Mouse (Mus musculus): Measurements from ENCODE around the gene Olfr328. TPM values are rescaled to one million over a fixed set of nuclear protein-coding genes. Genes with fewer than 3 reads are reported as not detected.

Olfr328 gene
- total RNA-seq (2021), result under 1 TPM; 0.12 to 0.27 TPM
- long read RNA-seq, experiment 1, result 0 reads
- long read RNA-seq, experiment 2, result 0 reads

GRCm38 (mm10) chr11:58555536-58555935 is at the start of gene Olfr328:
Olfr328 (minus strand) TSS chr11:58555636.
- H3K27ac ChIP-seq, result no peak within 1 kb of the TSS
- intact Hi-C loops (cut with DNase I), result no loop called here
- no peak for TF ChIP-seq CTCF (IDR thresholded peaks at IDR 0.05)
- no peak within 1 kb of the TSS for H3K4me3 ChIP-seq
- DNase-seq (ENCODE audit: extremely low spot score in 1 of 2, low spot score in 2 of 2), result no peak

- Histone ChIP-seq H3K4me3 (no peak overlapping the region), H3K27ac (no peak overlapping the region)
- TF ChIP-seq CTCF (IDR thresholded peaks at IDR 0.05), result no peak
- DNase-seq (ENCODE audit: extremely low spot score in 1 of 2, low spot score in 2 of 2), result no peak
- intact Hi-C loops (cut with DNase I), result no loop called here
These were observed 49.8 kb upstream of the Olfr328 start for GRCm38 (mm10) chr11:58605228-58605627.

- TF ChIP-seq CTCF (IDR thresholded peaks at IDR 0.05), result no peak
- intact Hi-C loops (cut with DNase I), result no loop called here
- Histone ChIP-seq H3K4me3 (no peak overlapping the region), H3K27ac (no peak overlapping the region)
- DNase-seq (ENCODE audit: extremely low spot score in 1 of 2, low spot score in 2 of 2), result no peak
These were observed 49.3 kb upstream of the Olfr328 start for GRCm38 (mm10) chr11:58604688-58605087.

DNA sequence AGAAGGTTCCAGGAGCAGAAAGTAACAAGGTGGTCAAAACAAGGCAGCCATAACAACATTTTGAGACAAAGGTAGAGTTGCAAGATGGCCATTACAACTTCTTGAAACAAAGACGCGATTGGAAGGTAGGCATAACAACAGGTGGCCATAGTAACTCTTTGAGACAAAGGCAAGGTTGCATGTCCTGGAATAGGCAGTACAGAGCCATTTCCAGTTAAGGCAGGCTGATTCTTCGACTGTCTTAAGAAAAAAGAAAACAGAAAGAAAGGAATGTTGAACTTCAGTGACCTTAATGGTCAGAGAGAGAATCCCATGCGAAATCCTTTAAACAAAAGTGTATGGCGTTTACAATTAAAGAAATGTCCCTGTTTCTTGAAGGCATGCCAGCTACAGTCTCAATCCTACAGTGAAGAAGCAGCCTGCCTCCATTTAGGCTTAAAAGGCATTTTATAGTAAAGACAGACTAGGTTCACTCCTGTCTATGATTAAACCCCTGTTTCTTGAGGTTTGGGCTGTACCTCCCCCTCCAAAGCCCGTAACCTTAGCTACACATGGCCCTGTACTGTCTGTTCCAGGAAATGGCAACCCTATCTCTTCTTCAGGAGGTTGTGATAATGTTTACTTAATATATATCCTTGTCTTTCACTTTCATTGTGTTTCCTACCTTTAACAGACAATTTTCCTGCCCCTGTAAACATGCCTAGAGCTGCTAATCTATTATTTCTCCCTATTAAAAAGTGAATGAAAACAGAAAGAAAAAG is 47.5 kb upstream of the Olfr328 start:
- DNase-seq (ENCODE audit: extremely low spot score in 1 of 2, low spot score in 2 of 2), result no peak
- intact Hi-C loops (cut with DNase I), result no loop called here
- Histone ChIP-seq H3K4me3 (no peak overlapping the region), H3K27ac (no peak overlapping the region)
- TF ChIP-seq CTCF (IDR thresholded peaks at IDR 0.05), result no peak

- intact Hi-C loops (cut with DNase I), result no loop called here
- DNase-seq (ENCODE audit: extremely low spot score in 1 of 2, low spot score in 2 of 2), result no peak
- Histone ChIP-seq H3K27ac (no peak overlapping the region), H3K4me3 (no peak overlapping the region)
- no peak for TF ChIP-seq CTCF (IDR thresholded peaks at IDR 0.05)
These were observed 46.6 kb upstream of the Olfr328 start for GRCm38 (mm10) chr11:58602062-58602461.

GRCm38 (mm10) chr11:58597837-58598236 is 42.4 kb upstream of the Olfr328 start:
- no peak overlapping the region for H3K4me3 ChIP-seq
- DNase-seq (ENCODE audit: extremely low spot score in 1 of 2, low spot score in 2 of 2), result no peak
- no peak for TF ChIP-seq CTCF (IDR thresholded peaks at IDR 0.05)
- intact Hi-C loops (cut with DNase I), result no loop called here
- no peak overlapping the region for H3K27ac ChIP-seq

GRCm38 (mm10) chr11:58594814-58595213 is 39.4 kb upstream of the Olfr328 start, which contains the start of gene Olfr324:
Olfr324 (plus strand) TSS chr11:58595114.
- no peak within 1 kb of the TSS for H3K27ac ChIP-seq
- no peak within 1 kb of the TSS for H3K4me3 ChIP-seq
- intact Hi-C loops (cut with DNase I), result no loop called here
- no peak for DNase-seq (ENCODE audit: extremely low spot score in 1 of 2, low spot score in 2 of 2)
- TF ChIP-seq CTCF (IDR thresholded peaks at IDR 0.05), result no peak

- DNase-seq (ENCODE audit: extremely low spot score in 1 of 2, low spot score in 2 of 2), result no peak
- intact Hi-C loops (cut with DNase I), result no loop called here
- no peak for TF ChIP-seq CTCF (IDR thresholded peaks at IDR 0.05)
- Histone ChIP-seq H3K4me3 (no peak overlapping the region), H3K27ac (no peak overlapping the region)
These were observed 33.3 kb upstream of the Olfr328 start for GRCm38 (mm10) chr11:58588620-58589250.

DNA sequence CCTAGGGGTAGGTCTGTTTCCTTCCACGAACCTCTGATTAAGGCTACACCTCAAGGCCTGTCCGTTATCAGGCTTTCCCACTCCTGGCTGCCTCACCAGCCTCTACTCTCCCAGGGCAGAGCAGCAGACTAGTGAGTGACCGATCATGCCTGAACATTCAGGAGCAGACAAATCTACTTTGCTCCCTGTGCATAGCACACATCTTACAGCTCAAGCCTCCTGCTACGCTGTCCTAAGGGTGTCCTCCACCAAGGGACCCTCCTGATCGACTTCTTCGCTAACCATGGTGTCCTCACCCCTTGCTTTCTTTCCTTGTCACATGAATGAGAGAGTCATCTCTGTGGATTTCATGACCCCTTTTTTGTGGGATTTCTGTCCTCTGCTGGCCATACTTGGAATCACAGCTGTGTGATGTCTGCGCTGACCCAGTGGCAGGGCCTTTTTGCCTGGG is 32.5 kb upstream of the Olfr328 start:
- intact Hi-C loops (cut with DNase I), result loop anchor here (2.0 kb wide), 1 partner anchor 185 kb away; no protein-coding TSS in a partner anchor
- TF ChIP-seq CTCF (IDR thresholded peaks at IDR 0.05), result peak; percentile 90
- H3K4me3 ChIP-seq, result no peak overlapping the region
- no peak overlapping the region for H3K27ac ChIP-seq
- peak in 1 of 2 experiments; percentile 40 for DNase-seq (ENCODE audit: extremely low spot score in 1 of 2, low spot score in 2 of 2)

DNA sequence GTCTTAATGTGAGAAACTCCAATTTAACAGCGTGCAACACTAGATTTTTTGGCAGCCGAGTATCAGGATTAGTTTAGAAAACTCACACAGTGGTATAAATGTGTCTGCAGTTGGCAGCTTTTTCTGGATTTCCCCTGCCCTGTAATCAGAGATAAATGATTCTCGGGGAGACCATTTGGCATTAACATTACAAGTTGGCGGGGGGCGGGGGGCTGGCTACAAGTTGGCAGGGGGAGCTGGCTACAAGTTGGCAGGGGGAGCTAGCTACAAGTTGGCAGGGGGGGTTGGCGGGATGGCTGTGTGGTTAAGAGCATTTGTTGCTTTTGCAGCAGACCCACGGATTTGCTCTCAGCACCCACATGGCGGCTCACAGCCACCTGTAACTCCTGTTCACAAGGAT is 23.2 kb upstream of the Olfr328 start:
- no peak overlapping the region for H3K27ac ChIP-seq
- no peak overlapping the region for H3K4me3 ChIP-seq
- DNase-seq (ENCODE audit: extremely low spot score in 1 of 2, low spot score in 2 of 2), result no peak
- intact Hi-C loops (cut with DNase I), result no loop called here
- TF ChIP-seq CTCF (IDR thresholded peaks at IDR 0.05), result no peak

GRCm38 (mm10) chr11:58577430-58577829 is 22.0 kb upstream of the Olfr328 start, which contains the start of gene Olfr325:
Olfr325 (plus strand) TSS chr11:58577730.
- no peak for DNase-seq (ENCODE audit: extremely low spot score in 1 of 2, low spot score in 2 of 2)
- no peak within 1 kb of the TSS for H3K27ac ChIP-seq
- no peak within 1 kb of the TSS for H3K4me3 ChIP-seq
- intact Hi-C loops (cut with DNase I), result no loop called here
- TF ChIP-seq CTCF (IDR thresholded peaks at IDR 0.05), result no peak

DNA sequence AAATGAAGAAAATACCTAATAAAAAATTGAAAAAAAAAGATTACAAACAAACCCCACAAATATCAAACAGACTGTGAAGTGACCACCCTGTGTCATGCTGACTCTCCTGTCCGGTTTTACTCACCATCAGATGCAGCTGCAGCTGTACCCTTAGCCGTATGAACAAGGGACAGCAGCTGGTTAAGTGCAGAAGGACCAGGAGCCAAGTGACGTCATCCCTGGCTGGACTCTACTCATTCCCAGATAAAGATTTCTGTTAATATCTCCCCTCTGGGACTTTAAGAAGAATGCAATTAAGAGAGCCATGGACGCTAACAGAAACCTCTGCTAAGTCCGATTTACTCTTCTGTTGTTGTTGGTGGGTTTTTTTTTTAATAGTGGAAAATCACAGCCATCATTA is 15.0 kb upstream of the Olfr328 start, which contains the start of gene Olfr224:
Gene Olfr224 (minus strand): TSS at position 149 of the 400 bp plus-strand sequence.
- no peak within 1 kb of the TSS for H3K27ac ChIP-seq
- intact Hi-C loops (cut with DNase I), result no loop called here
- DNase-seq (ENCODE audit: extremely low spot score in 1 of 2, low spot score in 2 of 2), result no peak
- TF ChIP-seq CTCF (IDR thresholded peaks at IDR 0.05), result no peak
- H3K4me3 ChIP-seq, result no peak within 1 kb of the TSS

All from left cerebral cortex, adult 2 months (tissue).